Mouse (Mus musculus): ENCODE data around the gene Pkp2. TPM values are rescaled to one million over a fixed set of nuclear protein-coding genes. Genes with fewer than 3 reads are reported as not detected.
A peak's percentile ranks its signal among the peaks of the same experiment; 100 is the strongest.

The Pkp2 gene
- polyA plus RNA-seq, 1 experiment, result 61.1 TPM

GRCm38 (mm10) chr16:16215645-16216387, 2.7 kb downstream of the Pkp2 start:
- Histone ChIP-seq H3K4me3 (ENCODE audit: low read depth, low read length) (no peak overlapping the region), H3K9me3 (replicated peaks; ENCODE audit: control insufficient read depth, insufficient read depth, low read length, poor library complexity, severe bottlenecking) (no peaks in the 10 kb centered on the region), H3K9ac (ENCODE audit: low read depth, poor library complexity, severe bottlenecking) (no peak overlapping the region), H3K27ac (ENCODE audit: insufficient read depth, low read length) (no peak overlapping the region), H3K36me3 (ENCODE audit: control insufficient read depth, insufficient read depth, low read length, poor library complexity, severe bottlenecking) (no peaks in the 10 kb centered on the region), H3K27me3 (ENCODE audit: control insufficient read depth, insufficient read depth, low read length, poor library complexity, severe bottlenecking) (no peaks in the 10 kb centered on the region), H3K4me1 (ENCODE audit: control insufficient read depth, insufficient read depth, low read length) (peaks cover 5% of the 10 kb centered on the region)
- TF ChIP-seq CTCF (IDR thresholded peaks at IDR 0.05; ENCODE audit: low read depth, low read length) (no peak), EP300 (IDR thresholded peaks at IDR 0.05; ENCODE audit: insufficient read depth, low read depth, low read length) (no peak), POLR2A (IDR thresholded peaks at IDR 0.05; ENCODE audit: insufficient read depth, low read length) (no peak)

- no peaks in the 10 kb centered on the region for H3K36me3 ChIP-seq (ENCODE audit: control insufficient read depth, insufficient read depth, low read length, poor library complexity, severe bottlenecking)
- no peak for TF ChIP-seq CTCF (IDR thresholded peaks at IDR 0.05; ENCODE audit: low read depth, low read length)
- TF ChIP-seq POLR2A (IDR thresholded peaks at IDR 0.05; ENCODE audit: insufficient read depth, low read length), result no peak
- TF ChIP-seq EP300 (IDR thresholded peaks at IDR 0.05; ENCODE audit: insufficient read depth, low read depth, low read length), result no peak
- H3K27me3 ChIP-seq (ENCODE audit: control insufficient read depth, insufficient read depth, low read length, poor library complexity, severe bottlenecking), result no peaks in the 10 kb centered on the region
- no peak overlapping the region for H3K4me3 ChIP-seq (ENCODE audit: low read depth, low read length)
- no peak overlapping the region for H3K27ac ChIP-seq (ENCODE audit: insufficient read depth, low read length)
- H3K9me3 ChIP-seq (replicated peaks; ENCODE audit: control insufficient read depth, insufficient read depth, low read length, poor library complexity, severe bottlenecking), result no peaks in the 10 kb centered on the region
- H3K4me1 ChIP-seq (ENCODE audit: control insufficient read depth, insufficient read depth, low read length), result peaks cover 5% of the 10 kb centered on the region
- no peak overlapping the region for H3K9ac ChIP-seq (ENCODE audit: low read depth, poor library complexity, severe bottlenecking)
Observed at GRCm38 (mm10) chr16:16216934-16217333, 3.8 kb downstream of the Pkp2 start.

GRCm38 (mm10) chr16:16219835-16220234, 6.7 kb downstream of the Pkp2 start:
- Histone ChIP-seq H3K9me3 (replicated peaks; ENCODE audit: control insufficient read depth, insufficient read depth, low read length, poor library complexity, severe bottlenecking) (no peaks in the 10 kb centered on the region), H3K9ac (ENCODE audit: low read depth, poor library complexity, severe bottlenecking) (no peak overlapping the region), H3K27ac (ENCODE audit: insufficient read depth, low read length) (no peak overlapping the region), H3K36me3 (ENCODE audit: control insufficient read depth, insufficient read depth, low read length, poor library complexity, severe bottlenecking) (no peaks in the 10 kb centered on the region), H3K4me3 (ENCODE audit: low read depth, low read length) (no peak overlapping the region), H3K27me3 (ENCODE audit: control insufficient read depth, insufficient read depth, low read length, poor library complexity, severe bottlenecking) (no peaks in the 10 kb centered on the region), H3K4me1 (ENCODE audit: control insufficient read depth, insufficient read depth, low read length) (peaks cover 6% of the 10 kb centered on the region)
- TF ChIP-seq EP300 (IDR thresholded peaks at IDR 0.05; ENCODE audit: insufficient read depth, low read depth, low read length) (no peak), CTCF (IDR thresholded peaks at IDR 0.05; ENCODE audit: low read depth, low read length) (no peak), POLR2A (IDR thresholded peaks at IDR 0.05; ENCODE audit: insufficient read depth, low read length) (no peak)

GRCm38 (mm10) chr16:16222651-16223050, 9.5 kb downstream of the Pkp2 start:
- Histone ChIP-seq H3K27ac (ENCODE audit: insufficient read depth, low read length) (no peak overlapping the region), H3K4me3 (ENCODE audit: low read depth, low read length) (no peak overlapping the region), H3K36me3 (ENCODE audit: control insufficient read depth, insufficient read depth, low read length, poor library complexity, severe bottlenecking) (peaks cover 4% of the 10 kb centered on the region; the same call in 1 of the 2 replicates), H3K27me3 (ENCODE audit: control insufficient read depth, insufficient read depth, low read length, poor library complexity, severe bottlenecking) (no peaks in the 10 kb centered on the region), H3K9ac (ENCODE audit: low read depth, poor library complexity, severe bottlenecking) (no peak overlapping the region), H3K4me1 (ENCODE audit: control insufficient read depth, insufficient read depth, low read length) (peaks cover 3% of the 10 kb centered on the region), H3K9me3 (replicated peaks; ENCODE audit: control insufficient read depth, insufficient read depth, low read length, poor library complexity, severe bottlenecking) (no peaks in the 10 kb centered on the region)
- no peak for TF ChIP-seq POLR2A (IDR thresholded peaks at IDR 0.05; ENCODE audit: insufficient read depth, low read length)
- no peak for TF ChIP-seq CTCF (IDR thresholded peaks at IDR 0.05; ENCODE audit: low read depth, low read length)
- TF ChIP-seq EP300 (IDR thresholded peaks at IDR 0.05; ENCODE audit: insufficient read depth, low read depth, low read length), result no peak

GRCm38 (mm10) chr16:16224506-16224924, 11.4 kb downstream of the Pkp2 start:
- Histone ChIP-seq H3K27me3 (ENCODE audit: control insufficient read depth, insufficient read depth, low read length, poor library complexity, severe bottlenecking) (no peaks in the 10 kb centered on the region), H3K4me3 (ENCODE audit: low read depth, low read length) (no peak overlapping the region), H3K27ac (ENCODE audit: insufficient read depth, low read length) (peak overlapping the region; percentile 86), H3K9ac (ENCODE audit: low read depth, poor library complexity, severe bottlenecking) (no peak overlapping the region), H3K36me3 (ENCODE audit: control insufficient read depth, insufficient read depth, low read length, poor library complexity, severe bottlenecking) (peaks cover 4% of the 10 kb centered on the region; the same call in 1 of the 2 replicates), H3K4me1 (ENCODE audit: control insufficient read depth, insufficient read depth, low read length) (peaks cover 3% of the 10 kb centered on the region), H3K9me3 (replicated peaks; ENCODE audit: control insufficient read depth, insufficient read depth, low read length, poor library complexity, severe bottlenecking) (no peaks in the 10 kb centered on the region)
- TF ChIP-seq POLR2A (IDR thresholded peaks at IDR 0.05; ENCODE audit: insufficient read depth, low read length) (no peak), CTCF (IDR thresholded peaks at IDR 0.05; ENCODE audit: low read depth, low read length) (no peak), EP300 (IDR thresholded peaks at IDR 0.05; ENCODE audit: insufficient read depth, low read depth, low read length) (no peak)

- Histone ChIP-seq H3K9ac (ENCODE audit: low read depth, poor library complexity, severe bottlenecking) (peak overlapping the region; percentile 31), H3K27ac (ENCODE audit: insufficient read depth, low read length) (no peak overlapping the region), H3K4me1 (ENCODE audit: control insufficient read depth, insufficient read depth, low read length) (peaks cover 3% of the 10 kb centered on the region), H3K4me3 (ENCODE audit: low read depth, low read length) (peak overlapping the region; percentile 20), H3K36me3 (ENCODE audit: control insufficient read depth, insufficient read depth, low read length, poor library complexity, severe bottlenecking) (peaks cover 6% of the 10 kb centered on the region; the same call in 1 of the 2 replicates), H3K9me3 (replicated peaks; ENCODE audit: control insufficient read depth, insufficient read depth, low read length, poor library complexity, severe bottlenecking) (no peaks in the 10 kb centered on the region), H3K27me3 (ENCODE audit: control insufficient read depth, insufficient read depth, low read length, poor library complexity, severe bottlenecking) (no peaks in the 10 kb centered on the region)
- no peak for TF ChIP-seq CTCF (IDR thresholded peaks at IDR 0.05; ENCODE audit: low read depth, low read length)
- TF ChIP-seq EP300 (IDR thresholded peaks at IDR 0.05; ENCODE audit: insufficient read depth, low read depth, low read length), result no peak
- no peak for TF ChIP-seq POLR2A (IDR thresholded peaks at IDR 0.05; ENCODE audit: insufficient read depth, low read length)
Observed at GRCm38 (mm10) chr16:16225828-16226227, 12.7 kb downstream of the Pkp2 start.
